Mouse (Mus musculus): ENCODE results near the gene Tlk2.
"Not testable (repeated sequence)": the region's sequence is repeated elsewhere in the genome, so short reads cannot be mapped to it uniquely, and the experiment has no call there.

Tlk2 gene

DNA sequence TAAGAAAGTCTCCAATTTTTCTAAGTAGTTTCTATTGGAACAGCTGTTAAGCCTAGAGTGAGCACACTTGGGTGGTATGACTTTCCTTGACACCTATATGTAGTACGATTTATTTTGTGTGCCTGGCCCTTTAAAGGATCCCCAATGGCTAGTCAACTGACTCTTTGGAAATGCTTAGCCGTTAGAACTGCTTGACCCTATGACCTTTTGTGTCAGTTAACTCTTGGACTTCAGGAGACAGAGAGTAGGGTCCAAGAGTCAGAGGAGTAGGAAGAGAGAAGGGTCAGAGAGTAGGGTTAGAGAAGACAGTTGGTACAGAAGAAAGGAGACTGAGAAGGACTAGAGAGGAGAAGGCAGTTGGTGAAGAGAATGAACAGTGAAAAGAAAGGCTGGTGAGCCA is at the start of gene Tlk2:
Gene Tlk2, plus strand, starts transcription at position 292 of the 400 bp plus-strand sequence.
- no peak for DNase-seq

GRCm38 (mm10) chr11:105135692-105136091 is 42.9 kb upstream of the Tlk2 start:
- DNase-seq: no peak

DNA sequence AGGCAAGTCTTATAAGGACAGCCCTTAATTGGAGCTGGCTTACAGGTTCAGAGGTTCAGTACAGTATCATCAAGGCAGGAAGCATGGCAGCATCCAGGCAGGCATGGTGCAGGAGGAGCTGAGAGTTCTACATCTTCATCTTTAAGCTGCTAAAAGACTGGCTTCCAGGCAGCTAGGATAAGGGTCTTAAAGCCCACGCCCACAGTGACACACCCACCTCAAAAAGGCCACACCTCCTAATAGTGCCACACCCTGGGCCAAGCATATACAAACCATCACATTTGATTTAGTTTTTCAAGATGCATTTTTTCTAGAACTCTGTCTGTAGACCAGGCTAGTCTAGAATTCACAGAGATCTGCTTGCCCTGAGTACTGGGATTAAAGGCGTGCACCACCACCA is 41.4 kb upstream of the Tlk2 start:
- DNase-seq: not testable (repeated sequence)

- not testable (repeated sequence) for DNase-seq
Measured at GRCm38 (mm10) chr11:105140512-105140911, 38.1 kb upstream of the Tlk2 start.

DNA sequence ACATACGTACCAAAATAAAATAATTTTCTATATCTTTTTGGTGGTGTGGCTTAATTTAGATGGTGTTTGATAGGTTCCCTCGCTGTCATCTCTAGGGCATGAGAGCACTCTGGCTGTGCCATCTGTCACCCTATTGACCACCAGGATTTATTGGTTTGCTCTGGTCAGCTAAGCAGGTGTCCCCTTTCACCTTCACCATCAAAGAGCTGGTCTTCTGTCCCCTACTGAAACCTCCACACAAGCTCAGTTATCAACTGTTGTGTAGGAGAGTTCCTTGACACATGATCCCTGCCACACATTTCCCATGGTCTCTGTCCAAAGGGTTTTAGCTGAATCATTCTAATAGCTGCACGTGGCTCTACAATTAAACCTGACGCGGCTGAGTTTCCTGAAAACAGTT is 37.5 kb upstream of the Tlk2 start:
- DNase-seq: no peak

GRCm38 (mm10) chr11:105143564-105143963 is 35.0 kb upstream of the Tlk2 start:
- DNase-seq: no peak

DNA sequence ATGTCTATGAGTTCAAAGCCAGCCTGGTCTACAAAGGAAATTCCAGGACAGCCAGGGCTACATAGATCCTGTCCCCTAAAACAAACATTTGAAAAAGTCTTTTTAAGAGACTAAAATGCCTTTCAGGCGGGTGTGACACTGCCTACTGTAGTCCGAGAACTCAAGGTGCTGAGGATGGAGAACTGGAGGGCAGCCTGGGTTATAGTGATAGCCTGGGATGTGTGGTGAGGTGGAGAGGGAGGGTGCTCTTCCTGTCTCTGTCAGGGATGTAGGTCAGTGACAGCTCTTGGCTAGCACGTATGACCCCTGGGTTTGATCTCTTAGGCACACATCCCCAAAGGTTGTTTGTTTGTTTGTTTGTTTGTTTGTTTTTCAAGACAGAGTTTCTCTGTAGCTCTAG is 34.5 kb upstream of the Tlk2 start:
- DNase-seq: no peak

DNA sequence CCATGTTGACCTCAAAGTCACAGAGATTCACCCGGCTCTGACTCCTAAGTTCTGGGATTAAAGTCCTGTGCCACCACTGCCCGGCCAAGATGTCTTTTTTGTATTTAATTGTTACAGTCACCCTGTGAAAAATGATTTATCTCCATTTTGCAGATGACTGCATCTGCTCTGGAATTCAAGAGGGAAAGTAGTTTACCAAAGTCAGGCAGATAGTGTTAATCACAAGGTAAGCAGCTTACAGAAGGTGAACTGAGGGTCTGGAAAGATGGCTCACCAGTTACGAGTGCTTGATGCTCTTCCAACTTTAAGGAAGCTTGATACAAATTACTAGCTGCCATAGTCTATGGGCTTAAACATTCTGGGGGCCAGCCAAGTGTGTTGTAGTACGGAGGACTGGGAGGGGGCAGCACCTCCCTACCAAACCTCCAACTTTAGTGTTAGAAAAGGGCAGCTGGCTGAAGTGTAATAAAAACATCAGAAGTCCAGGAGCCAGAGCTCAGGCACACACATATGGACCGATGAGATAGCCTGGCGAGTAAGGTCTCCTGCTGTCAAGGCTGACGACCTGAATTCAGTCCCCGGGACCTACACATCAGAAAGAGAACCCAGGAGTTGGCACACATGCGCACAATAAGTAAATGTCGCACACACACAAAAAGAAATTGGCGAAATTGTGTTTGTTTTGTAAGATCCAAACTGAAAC is 33.9 kb upstream of the Tlk2 start:
- no peak for DNase-seq

GRCm38 (mm10) chr11:105145211-105145610 is 33.4 kb upstream of the Tlk2 start:
- DNase-seq: no peak

DNA sequence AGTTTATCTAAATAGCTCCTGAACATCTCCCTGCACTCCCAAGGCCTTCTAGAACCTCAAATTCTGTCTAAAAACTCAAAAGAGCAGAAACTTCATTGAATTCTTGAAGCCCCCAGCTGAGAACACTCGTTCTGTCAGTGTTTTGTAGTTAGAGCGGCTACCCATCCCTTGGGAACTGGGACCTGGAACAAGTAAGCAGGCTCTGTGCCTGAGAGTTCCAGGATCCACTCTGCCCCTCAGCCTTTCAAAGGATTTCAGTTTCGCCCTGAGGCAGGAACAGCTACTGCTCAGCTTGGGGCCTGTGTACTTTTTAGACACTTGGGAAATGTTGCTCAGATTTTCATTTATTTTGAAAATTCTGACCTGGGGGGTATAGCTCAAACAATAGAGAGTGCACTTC is 32.0 kb upstream of the Tlk2 start, which contains the start of gene Gm10842:
Gene Gm10842, plus strand, starts transcription at position 301 of the 400 bp plus-strand sequence.
- DNase-seq: no peak

DNA sequence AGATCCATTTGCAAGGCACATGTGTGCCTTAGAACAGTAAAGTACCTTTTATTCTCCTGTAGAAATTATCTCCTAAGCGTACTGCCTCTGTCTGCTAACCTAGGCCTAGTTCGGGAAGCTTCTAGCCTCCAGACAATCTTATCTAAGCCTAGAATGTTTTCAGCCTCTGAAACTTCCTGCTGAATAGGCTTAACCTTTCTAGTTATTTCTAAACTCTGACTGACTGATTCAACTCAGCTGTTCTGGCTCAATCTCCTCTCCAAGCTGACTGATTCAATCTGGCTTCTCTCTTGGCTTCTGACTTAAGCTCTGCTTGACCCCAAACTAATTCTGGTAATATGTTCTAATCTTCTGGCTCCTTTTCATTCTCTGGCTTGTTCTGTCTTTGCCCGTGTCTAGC is 29.3 kb upstream of the Tlk2 start:
- DNase-seq: no peak

DNA sequence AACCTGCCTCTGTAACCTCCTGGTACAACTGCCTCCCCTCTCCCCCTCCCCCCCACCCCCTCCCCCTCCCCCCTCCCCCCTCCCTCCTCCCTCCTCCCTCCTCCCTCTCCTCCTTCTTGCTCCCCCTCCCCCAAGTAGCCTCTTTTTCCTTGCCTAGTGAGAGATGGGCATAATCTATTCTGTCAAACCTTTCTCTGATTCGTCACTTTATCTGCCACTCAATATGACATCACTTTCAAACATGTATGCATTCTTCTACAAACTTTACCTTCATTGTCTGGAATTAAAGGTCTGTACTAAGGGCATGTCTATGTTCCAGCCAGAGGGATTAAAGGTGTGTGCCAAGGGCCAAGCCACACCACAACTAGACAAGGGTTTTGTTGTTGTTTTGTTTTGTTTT is 28.8 kb upstream of the Tlk2 start:
- no peak for DNase-seq

DNA sequence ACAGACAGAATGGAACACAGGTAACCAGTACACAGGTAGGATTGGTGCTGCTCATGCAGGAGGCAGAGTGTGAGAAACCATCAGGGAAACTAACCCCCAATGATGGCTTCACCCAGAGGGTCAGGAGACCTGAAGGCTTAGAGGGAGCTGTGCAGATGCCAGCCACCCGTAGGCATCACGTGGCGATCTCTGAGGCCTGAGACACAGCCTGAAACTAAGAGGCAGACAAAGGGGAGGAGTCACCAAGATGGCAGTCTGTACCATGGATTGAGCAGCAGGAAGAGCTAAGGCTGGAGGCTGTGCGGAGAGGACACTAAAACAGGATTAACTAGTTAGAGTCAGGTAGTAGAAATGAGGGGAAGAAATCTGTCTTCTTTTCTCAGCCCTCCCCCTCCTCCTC is 27.9 kb upstream of the Tlk2 start:
- DNase-seq: no peak

GRCm38 (mm10) chr11:105151226-105152016 is 27.2 kb upstream of the Tlk2 start:
- DNase-seq: no peak

- DNase-seq: no peak
Measured at GRCm38 (mm10) chr11:105152017-105152300, 26.6 kb upstream of the Tlk2 start.

GRCm38 (mm10) chr11:105152357-105152899 is 26.2 kb upstream of the Tlk2 start:
- no peak for DNase-seq

DNA sequence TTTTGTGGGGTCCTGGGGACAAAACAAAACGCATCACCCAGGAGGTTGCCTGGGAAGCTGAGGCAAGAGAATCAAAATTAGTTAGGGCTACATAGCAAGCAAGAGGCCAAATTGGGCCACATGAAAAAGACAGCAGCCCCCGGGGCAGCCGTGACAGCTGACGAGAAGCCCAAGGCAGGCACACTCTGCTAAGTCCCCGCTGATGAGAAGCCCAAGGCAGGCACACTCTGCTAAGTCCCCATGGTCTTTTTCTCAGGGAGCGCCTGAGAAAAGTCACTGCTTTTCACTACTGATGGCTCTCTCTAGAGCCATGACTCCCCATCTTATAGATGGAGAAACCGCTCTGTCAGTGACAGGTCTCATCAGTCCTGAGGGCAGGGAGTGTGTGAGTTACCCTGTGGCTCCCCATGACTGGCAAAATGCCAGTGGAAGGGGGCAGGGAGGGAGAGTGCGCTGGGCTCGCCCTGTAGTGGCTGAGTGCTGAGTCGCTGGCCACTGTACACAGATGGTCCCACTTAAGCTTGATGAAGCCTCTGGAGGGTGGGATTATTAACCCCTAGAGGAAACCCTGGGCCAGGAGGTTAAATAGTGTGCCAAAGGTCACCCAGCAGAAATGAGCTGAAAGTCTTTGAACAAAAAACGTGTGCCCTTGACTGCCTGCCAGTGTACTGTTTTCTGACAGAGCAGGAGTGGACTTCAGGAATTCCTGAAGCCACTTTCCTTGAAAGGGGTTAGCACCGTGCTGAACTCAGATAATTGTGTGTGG is 25.4 kb upstream of the Tlk2 start:
- DNase-seq: peak; percentile 58

- peak; percentile 53 for DNase-seq
Measured at GRCm38 (mm10) chr11:105155915-105156314, 22.7 kb upstream of the Tlk2 start.

DNA sequence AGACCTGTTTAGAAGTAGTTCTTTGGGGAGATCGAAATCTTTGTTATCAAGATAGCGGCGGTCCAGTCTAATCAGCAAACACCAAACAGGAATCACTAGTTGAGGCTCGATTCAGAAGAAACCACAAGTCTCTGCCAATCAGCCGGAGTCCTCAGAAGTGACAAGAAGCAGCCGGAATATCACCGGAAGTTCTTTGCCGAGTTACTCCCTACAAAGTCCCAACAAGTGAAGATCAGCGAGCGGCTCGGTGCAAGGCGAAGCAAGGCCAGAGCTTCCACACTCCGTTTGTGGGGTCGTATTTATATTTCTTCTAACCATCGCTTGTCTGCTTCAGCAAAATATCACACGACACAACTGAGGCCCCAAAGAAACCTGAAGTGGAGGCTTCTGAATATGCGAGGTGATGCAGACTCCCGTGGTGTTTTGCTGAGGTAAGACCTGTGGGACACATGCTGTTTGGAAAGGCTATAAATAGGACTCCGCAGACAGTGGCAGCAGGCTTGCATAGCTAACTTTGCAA is 21.8 kb upstream of the Tlk2 start:
- DNase-seq: no peak

GRCm38 (mm10) chr11:105158047-105158446 is 20.6 kb upstream of the Tlk2 start:
- DNase-seq: no peak

DNA sequence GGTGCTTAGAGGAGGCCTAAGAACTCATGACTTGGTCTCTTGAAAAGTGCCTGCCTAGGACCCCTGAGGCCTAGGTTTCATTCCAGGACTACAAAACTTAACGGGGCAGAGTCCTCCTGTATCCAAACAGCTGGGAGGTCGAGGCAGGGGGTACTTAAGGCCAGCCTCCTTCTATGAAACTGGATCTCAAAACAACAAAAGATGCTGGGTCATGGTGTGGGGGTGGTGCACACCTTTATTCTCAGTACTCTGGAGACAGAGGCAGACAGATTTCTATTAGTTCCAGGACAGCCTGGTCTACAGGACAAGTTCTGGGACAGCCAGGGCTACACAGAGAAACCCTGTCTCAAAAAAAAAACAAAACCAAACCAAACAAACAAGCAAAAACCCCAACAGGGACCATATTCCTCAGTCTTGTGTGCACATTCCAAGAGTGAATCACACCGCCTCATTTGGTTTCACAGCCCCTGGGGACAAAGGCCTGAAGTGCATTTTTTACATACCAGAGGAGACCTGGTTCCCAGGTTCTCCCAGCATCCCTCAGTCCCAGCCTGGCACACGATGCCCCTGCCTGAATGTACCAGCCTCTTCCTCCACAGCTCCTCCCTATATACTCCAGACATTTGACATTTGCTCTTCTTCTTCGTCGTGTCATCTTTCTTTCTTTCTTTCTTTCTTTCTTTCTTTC is 18.8 kb upstream of the Tlk2 start:
- DNase-seq: no peak

- no peak for DNase-seq
Measured at GRCm38 (mm10) chr11:105161411-105161810, 17.2 kb upstream of the Tlk2 start.
